Mouse (Mus musculus): ENCODE results near the gene Gusb.

Gusb gene

GRCm38 (mm10) chr5:130023767-130024539 is 21.1 kb upstream of the Gusb start:
- peak; percentile 83 for DNase-seq (ENCODE audit: low spot score)

GRCm38 (mm10) chr5:130023067-130023766 is 20.4 kb upstream of the Gusb start:
- no peak for DNase-seq (ENCODE audit: low spot score)

- no peak for DNase-seq (ENCODE audit: low spot score)
Measured at GRCm38 (mm10) chr5:130022366-130022765, 19.5 kb upstream of the Gusb start.

DNA sequence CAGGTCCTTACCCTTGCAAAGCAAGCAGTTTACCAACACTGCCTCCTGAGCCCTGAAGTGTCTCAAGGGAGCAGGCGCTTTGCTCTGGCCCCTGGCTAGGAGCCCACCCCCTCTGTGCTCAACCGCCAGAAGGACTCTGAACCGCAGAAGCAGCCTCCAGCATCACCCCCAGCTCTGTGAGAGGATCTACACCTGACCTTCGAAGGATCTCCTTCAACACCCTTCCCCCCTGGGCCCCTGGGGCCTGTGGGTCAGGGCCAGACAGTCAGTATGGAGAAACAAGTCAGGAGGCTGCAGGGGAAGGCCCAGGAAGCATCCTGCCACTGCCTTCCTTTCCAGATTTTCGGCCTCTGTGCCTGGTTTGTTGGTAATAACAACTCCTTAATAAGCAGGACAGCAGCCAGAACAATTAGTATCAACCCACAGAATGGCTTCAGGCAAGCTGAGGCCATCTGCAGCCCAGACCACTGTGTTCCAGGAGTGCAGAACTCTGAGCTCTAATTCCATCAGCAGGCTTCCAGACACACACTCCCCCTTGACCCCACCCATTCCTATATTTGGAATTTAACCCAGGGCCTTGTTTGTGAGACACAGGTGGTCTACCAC is 18.6 kb upstream of the Gusb start:
- DNase-seq (ENCODE audit: low spot score) = no peak

- no peak for DNase-seq (ENCODE audit: low spot score)
Measured at GRCm38 (mm10) chr5:130019461-130019860, 16.6 kb upstream of the Gusb start.

DNA sequence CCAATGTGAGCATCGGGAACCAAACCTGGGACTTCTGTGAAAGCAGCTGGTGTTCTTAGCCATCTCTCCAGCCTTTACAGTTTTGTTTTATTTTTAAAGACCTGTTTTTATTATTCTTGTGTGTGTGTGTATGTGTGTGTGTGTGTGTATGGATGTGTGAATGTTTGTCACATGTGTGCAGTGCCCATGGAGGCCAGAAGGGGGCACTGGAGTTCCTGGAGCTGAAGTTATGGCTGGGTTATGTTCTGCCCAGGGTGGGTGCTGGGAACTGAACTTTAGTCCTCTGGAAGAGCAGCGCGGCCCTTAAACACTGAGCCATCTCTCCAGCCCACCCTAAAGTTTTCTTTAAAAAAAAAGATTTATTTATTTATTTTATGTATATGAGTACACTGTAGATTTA is 12.3 kb upstream of the Gusb start:
- no peak for DNase-seq (ENCODE audit: low spot score)

GRCm38 (mm10) chr5:130010961-130011360 is 8.1 kb upstream of the Gusb start:
- DNase-seq (ENCODE audit: low spot score) = no peak

DNA sequence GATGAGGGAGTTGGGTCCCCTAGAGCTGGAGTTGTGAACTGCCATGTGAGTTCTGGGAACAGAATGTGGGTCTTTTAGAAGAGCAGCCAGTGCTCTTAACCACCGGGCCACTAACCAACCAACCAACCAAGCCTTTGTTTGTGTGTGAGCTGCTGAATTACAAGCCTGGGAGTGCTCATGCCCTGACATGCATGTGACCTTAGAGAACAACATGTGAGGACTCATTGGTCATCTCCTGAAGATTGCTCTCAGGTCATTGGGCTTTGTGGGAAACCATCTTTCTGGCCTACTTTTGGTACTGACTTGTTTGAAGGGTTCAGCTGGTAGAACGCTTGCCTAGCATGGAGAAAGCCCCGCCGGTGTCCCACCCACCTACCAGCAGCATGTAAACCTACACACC is 6.9 kb upstream of the Gusb start:
- no peak for DNase-seq (ENCODE audit: low spot score)

DNA sequence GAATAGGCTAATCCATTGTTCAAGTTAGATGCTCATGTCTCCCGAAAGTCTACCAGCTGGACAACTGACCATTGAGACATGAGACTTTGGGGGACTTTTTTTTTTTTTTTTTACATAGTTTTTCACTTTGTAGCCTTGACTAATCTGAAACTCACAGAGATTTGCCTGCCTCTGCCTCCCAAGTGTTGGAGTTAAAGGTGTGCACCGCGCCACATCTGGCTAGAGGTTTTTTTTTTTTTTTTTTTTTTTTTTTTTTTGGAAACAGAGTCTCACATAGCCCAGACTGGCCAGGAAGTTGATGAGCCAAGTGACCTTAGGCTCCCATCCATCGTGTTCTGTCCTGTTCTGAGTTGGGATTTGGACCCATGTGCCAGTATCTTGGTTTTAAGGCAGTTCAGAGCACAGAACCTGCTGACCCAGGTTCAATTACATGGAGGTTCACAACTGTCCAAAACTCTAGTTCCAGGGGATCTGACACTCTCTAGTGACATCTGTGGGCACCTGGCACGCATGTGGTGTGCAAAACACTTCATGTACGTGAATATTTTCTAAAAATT is 5.3 kb upstream of the Gusb start:
- no peak for DNase-seq (ENCODE audit: low spot score)

- no peak for DNase-seq (ENCODE audit: low spot score)
Measured at GRCm38 (mm10) chr5:130007344-130007743, 4.5 kb upstream of the Gusb start.

- no peak for DNase-seq (ENCODE audit: low spot score)
Measured at GRCm38 (mm10) chr5:130003229-130003628, 380 bp upstream of the Gusb start.

GRCm38 (mm10) chr5:130001356-130001987 is 1.4 kb downstream of the Gusb start:
- no peak for DNase-seq (ENCODE audit: low spot score)

GRCm38 (mm10) chr5:130000735-130001134 is 2.1 kb downstream of the Gusb start:
- no peak for DNase-seq (ENCODE audit: low spot score)

- DNase-seq (ENCODE audit: low spot score) = peak; percentile 65
Measured at GRCm38 (mm10) chr5:129999097-129999496, 3.8 kb downstream of the Gusb start.

GRCm38 (mm10) chr5:129997700-129998099 is 5.1 kb downstream of the Gusb start:
- DNase-seq (ENCODE audit: low spot score) = no peak

DNA sequence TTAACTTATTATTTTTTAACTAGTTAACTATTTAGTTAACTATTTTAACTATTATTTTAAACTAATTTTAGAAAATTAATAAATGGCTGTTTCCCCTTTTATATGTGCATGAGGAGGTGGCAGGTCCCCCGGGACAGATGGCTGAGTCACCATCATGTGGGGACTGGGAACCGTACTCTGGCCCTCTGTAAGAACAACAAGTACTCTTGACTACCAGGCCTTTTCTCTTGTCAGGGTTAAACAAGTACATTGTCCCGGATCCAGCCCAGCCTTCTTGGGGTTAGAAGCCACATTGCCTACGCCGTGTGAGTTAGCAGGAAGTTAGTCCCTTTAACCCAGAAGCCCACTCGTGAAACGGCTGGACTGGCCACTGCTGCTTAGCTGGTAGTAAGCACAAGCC is 7.9 kb downstream of the Gusb start:
- no peak for DNase-seq (ENCODE audit: low spot score)

DNA sequence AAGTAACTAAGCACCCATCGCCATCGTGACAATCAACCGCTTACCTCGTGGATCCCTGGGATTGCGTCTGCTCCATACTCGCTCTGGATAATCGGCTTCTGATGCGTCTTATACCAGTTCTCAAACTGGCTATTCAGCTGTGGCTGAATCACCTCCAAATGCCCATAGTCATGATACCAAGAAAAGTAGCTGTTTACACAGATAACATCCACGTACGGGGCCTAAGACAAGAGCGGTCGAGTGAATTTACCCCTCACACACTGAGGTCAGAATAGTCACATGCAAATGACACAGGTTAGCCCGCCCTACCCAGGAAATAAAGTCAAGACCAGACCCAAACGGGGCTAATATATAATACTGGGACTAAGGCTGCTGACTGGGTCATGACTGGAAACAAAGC is 9.5 kb downstream of the Gusb start:
- DNase-seq (ENCODE audit: low spot score) = no peak

DNA sequence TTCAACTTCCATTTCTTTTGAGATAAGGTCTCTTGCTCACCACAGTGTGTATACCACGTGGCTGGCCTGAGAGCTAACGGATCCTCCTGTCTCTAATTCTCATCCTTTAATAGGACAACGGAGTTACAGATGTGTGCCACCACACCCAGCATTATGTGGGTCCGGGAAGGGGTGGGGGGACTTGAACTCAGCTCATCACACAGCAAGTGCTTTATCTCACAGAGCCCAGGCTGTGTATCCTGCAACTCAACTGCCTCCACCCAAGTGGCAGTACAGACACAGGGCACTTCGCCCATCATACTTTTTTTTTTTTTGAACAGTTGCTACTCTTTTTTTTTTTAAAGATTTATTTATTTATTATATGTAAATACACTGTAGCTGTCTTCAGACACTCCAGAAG is 11.0 kb downstream of the Gusb start:
- peak; percentile 68 for DNase-seq (ENCODE audit: low spot score)

DNA sequence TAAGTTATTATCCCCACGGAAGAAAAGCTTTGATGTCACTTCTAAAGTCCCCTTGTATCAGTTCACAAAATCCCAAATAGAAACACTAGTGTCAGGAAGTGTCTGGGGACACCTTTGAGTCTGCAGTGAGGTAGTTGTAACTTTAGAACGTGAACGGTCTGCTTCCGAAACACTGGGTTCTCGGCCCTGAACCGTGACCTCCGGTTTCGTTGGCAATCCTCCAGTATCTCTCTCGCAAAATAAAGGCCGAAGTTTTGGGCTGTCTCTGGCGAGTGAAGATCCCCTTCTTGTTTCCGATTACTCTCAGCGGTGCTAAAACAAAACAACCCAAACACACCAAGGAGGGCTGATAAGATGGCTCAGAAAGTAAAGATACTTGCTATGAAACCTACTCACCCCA is 13.5 kb downstream of the Gusb start:
- DNase-seq (ENCODE audit: low spot score) = no peak

GRCm38 (mm10) chr5:129980216-129980615 is 22.6 kb downstream of the Gusb start:
- no peak for DNase-seq (ENCODE audit: low spot score)

DNA sequence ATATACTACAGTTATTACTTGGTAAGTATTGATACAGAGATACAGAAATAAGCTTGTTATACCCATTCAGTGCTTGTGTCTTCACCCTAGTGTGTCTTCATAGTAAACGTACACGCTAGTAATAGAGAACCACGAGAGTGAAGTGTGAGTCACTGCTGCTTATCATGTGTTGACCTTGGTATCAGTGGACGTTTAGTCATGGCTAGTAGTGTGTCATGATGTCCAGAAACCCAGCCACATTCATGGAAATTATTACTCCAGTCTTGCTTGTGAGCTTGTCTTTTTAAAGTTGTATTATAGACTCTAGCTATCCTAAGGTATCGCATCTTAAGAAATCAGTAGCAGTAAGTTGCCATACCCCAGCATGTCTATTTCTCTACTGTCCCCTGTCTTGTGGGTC is 24.2 kb downstream of the Gusb start:
- DNase-seq (ENCODE audit: low spot score) = no peak

DNA sequence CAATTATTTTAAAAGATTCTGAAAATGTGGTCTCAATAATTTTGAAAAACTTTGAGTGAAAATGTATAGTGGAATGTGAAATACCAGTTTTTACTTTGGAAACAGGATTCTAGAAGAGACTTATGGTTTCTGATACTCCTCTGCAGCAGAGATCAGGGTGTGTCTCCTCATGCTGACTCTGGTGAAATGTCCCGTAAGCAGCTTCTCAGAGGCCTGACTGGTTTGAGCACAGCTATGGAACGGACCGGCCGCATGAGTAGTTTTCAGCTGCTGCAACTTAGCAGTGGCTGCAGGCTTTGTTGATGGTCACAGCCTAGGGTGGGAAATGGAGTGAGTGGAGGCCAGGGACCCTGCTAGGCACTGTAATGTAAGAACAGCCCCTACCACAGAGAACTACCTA is 25.1 kb downstream of the Gusb start:
- peak; percentile 53 for DNase-seq (ENCODE audit: low spot score)
